Comparison of ENCODE assay signal across 8 mouse cellular contexts in the genomic region with DNA sequence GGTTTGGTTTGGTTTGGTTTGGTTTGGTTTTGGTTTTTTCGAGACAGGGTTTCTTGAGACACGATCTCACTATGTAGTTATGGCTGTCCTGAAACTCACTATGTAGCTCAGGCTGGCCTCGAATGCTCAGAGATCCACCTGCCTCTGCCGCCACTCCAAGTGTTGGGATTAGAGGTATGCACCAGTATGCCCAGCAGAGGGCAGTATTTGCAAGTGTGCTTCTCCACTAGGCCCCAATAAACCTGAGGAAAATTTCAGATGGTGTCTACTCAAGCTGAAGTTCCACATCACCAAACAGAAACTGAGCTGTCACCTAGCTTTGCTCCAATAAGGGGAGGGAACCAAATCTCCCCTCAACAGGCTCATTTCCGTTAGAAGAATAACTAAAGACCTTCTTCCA. TPM values are rescaled to one million over a fixed set of nuclear protein-coding genes. Genes with fewer than 3 reads are reported as not detected.
A peak's percentile ranks its signal among the peaks of the same experiment; 100 is the strongest.
DNase-seq lines count a peak whose midpoint lies in the region; ATAC-seq and TF ChIP-seq lines count a peak whose summit lies in the region.

No protein-coding gene starts in this region.

- H3K4me1 ChIP-seq in thymus, adult 2 months (replicated peaks; ENCODE audit: control insufficient read depth, insufficient read depth, low read length) = peaks cover 7% of the 10 kb centered on the region; the same call in 1 of the 2 replicates
- no peaks in the 10 kb centered on the region for H3K4me1 ChIP-seq in hindbrain, embryonic 16.5 days (ENCODE audit: control insufficient read depth, insufficient read depth, low read depth, low read length)

- H3K9me3 ChIP-seq in hindbrain, embryonic 16.5 days (ENCODE audit: control insufficient read depth, low read length) = no peaks in the 10 kb centered on the region

- H3K27me3 ChIP-seq in thymus, adult 2 months (ENCODE audit: control insufficient read depth, insufficient read depth, low read length) = no peaks in the 10 kb centered on the region
- no peaks in the 10 kb centered on the region for H3K27me3 ChIP-seq in hindbrain, embryonic 16.5 days (replicated peaks; ENCODE audit: control insufficient read depth, insufficient read depth, low read length)

- no peaks in the 10 kb centered on the region for H3K36me3 ChIP-seq in thymus, adult 2 months (ENCODE audit: control insufficient read depth, insufficient read depth, low read length)
- no peaks in the 10 kb centered on the region for H3K36me3 ChIP-seq in hindbrain, embryonic 16.5 days (ENCODE audit: control insufficient read depth, insufficient read depth, low read length)

- TF ChIP-seq CTCF in thymus, adult 2 months (IDR thresholded peaks at IDR 0.05; ENCODE audit: borderline replicate concordance, control insufficient read depth, extremely low read depth, insufficient read depth, low read length, poor library complexity) = 0 out of 2 replicates have a peak, but pooled peaks have one; percentile 29

- H3K9ac ChIP-seq in hindbrain, embryonic 16.5 days (ENCODE audit: low read depth, low read length) = no peak overlapping the region

- peak; percentile 7 for DNase-seq in gastrocnemius, adult 18-20 months (ENCODE audit: low spot score)
- no peak for DNase-seq in gastrocnemius, postnatal 14 days
- peak; percentile 73 for DNase-seq in 416B (ENCODE audit: low read depth)
- DNase-seq in T-cell, adult 2 months (ENCODE audit: low spot score) = peak; percentile 34
- DNase-seq in kidney, postnatal 36 days = peak; percentile 4 to 52
- DNase-seq in thymus, adult 2 months = peak; percentile 39
- no peak for DNase-seq in layer of hippocampus, adult 9-11 months

- H3K4me3 ChIP-seq in thymus, adult 2 months (ENCODE audit: control insufficient read depth, insufficient read depth, low read length) = no peak overlapping the region
- H3K4me3 ChIP-seq in hindbrain, embryonic 16.5 days (ENCODE audit: low read length) = no peak overlapping the region

- TF ChIP-seq POLR2A in thymus, adult 2 months (IDR thresholded peaks at IDR 0.05; ENCODE audit: control insufficient read depth, extremely low read depth, insufficient read depth, low read length, poor library complexity) = no peak

- no peak overlapping the region for H3K4me2 ChIP-seq in hindbrain, embryonic 16.5 days (ENCODE audit: low read length)

- intact Hi-C loops in gastrocnemius, postnatal 14 days (cut with DNase I; ENCODE audit: low total_unique reads) = no loop called here

- no peak overlapping the region for H3K27ac ChIP-seq in thymus, adult 2 months (ENCODE audit: control insufficient read depth, insufficient read depth, low read length)
- no peak overlapping the region for H3K27ac ChIP-seq in hindbrain, embryonic 16.5 days (ENCODE audit: low read depth, low read length)

- ATAC-seq in hindbrain, embryonic 16.5 days = no peak

- WGBS in thymus, adult 2 months = 89% methylated on average over 5 of the region's 5 CpGs
- 94% methylated on average over 5 of the region's 5 CpGs for WGBS in hindbrain, embryonic 16.5 days

RNA-seq across cellular contexts. Expression of gene Rps29, which starts 31.8 kb away (rescaled TPM):
- total RNA-seq in gastrocnemius, adult 18-20 months (2021) = 1,000 to 10,000 TPM in 1 of 2 experiments, 100 to 1,000 TPM in 1; 898 to 1,011 TPM
- 1,000 to 10,000 TPM; 1,152 to 1,205 TPM for total RNA-seq in gastrocnemius, postnatal 14 days (2021)
- 1,765 and 2,152 TPM in 2 replicates for polyA plus RNA-seq in thymus, adult 2 months (2012; rRNA removed)
- 877 and 882 TPM in 2 replicates for polyA plus RNA-seq in hindbrain, embryonic 16.5 days (2015; fragmentation: Nextera tagmentation; extraction: Ambion mirVana)

RNA-seq across cellular contexts. Expression of gene Lrr1, which starts 41.4 kb away (rescaled TPM):
- not detected for total RNA-seq in gastrocnemius, adult 18-20 months (2021)
- under 1 TPM; 0.27 to 0.31 TPM for total RNA-seq in gastrocnemius, postnatal 14 days (2021)
- polyA plus RNA-seq in thymus, adult 2 months (2012; rRNA removed) = 6.5 and 11.1 TPM in 2 replicates
- polyA plus RNA-seq in hindbrain, embryonic 16.5 days (2015; fragmentation: Nextera tagmentation; extraction: Ambion mirVana) = 4.7 and 5.6 TPM in 2 replicates

RNA-seq across cellular contexts. Expression of gene Rpl36al, which starts 56.7 kb away (rescaled TPM):
- 100 to 1,000 TPM; 336 to 346 TPM for total RNA-seq in gastrocnemius, adult 18-20 months (2021)
- 100 to 1,000 TPM; 324 to 375 TPM for total RNA-seq in gastrocnemius, postnatal 14 days (2021)
- 153 and 166 TPM in 2 replicates for polyA plus RNA-seq in thymus, adult 2 months (2012; rRNA removed)
- polyA plus RNA-seq in hindbrain, embryonic 16.5 days (2015; fragmentation: Nextera tagmentation; extraction: Ambion mirVana) = 296 and 328 TPM in 2 replicates

RNA-seq across cellular contexts. Expression of gene Mgat2, which starts 56.8 kb away (rescaled TPM):
- 1 to 10 TPM; 5.6 to 7.2 TPM for total RNA-seq in gastrocnemius, adult 18-20 months (2021)
- total RNA-seq in gastrocnemius, postnatal 14 days (2021) = 10 to 100 TPM; 11.7 to 16.1 TPM
- polyA plus RNA-seq in thymus, adult 2 months (2012; rRNA removed) = 21.5 and 21.8 TPM in 2 replicates
- polyA plus RNA-seq in hindbrain, embryonic 16.5 days (2015; fragmentation: Nextera tagmentation; extraction: Ambion mirVana) = 31.4 and 35.8 TPM in 2 replicates

Comparison
In these comparisons a context has a peak if more than half of its experiments do, and no peak if none do; other contexts are left out.
1. DNase-seq: peak in gastrocnemius, adult 18-20 months (single experiment), 416B (single experiment), T-cell, adult 2 months (single experiment), kidney, postnatal 36 days (2 of 2) and thymus, adult 2 months (single experiment); none in gastrocnemius, postnatal 14 days (single experiment) and layer of hippocampus, adult 9-11 months (single experiment).